Mouse (Mus musculus): ENCODE measurements at regions not wholly inside any gene's neighbourhood (a gene's known extent, or its start where the extent isn't known, plus 50 kb on each side); places are given as distances from the start of the nearest gene placed in this dataset.

GRCm38 (mm10) chr2:159284525-159285189, 490.1 kb downstream of the Dhx35 start:
- Histone ChIP-seq H3K4me3 (replicated peaks) (no peak overlapping the region), H3K4me2 (no peak overlapping the region), H3K27ac (replicated peaks) (no peak overlapping the region), H3K9ac (no peak overlapping the region), H3K4me1 (replicated peaks) (no peaks in the 10 kb centered on the region), H3K9me3 (replicated peaks) (no peaks in the 10 kb centered on the region), H3K36me3 (replicated peaks) (no peaks in the 10 kb centered on the region), H3K27me3 (no peaks in the 10 kb centered on the region)
- ATAC-seq (ENCODE audit: insufficient read depth) = no peak
- 67% methylated on average over 8 of the region's 8 CpGs for WGBS (ENCODE audit: insufficient replicate concordance)

GRCm38 (mm10) chr2:159287996-159288563, 493.5 kb downstream of the Dhx35 start:
- Histone ChIP-seq H3K27ac (replicated peaks) (no peak overlapping the region), H3K4me1 (replicated peaks) (no peaks in the 10 kb centered on the region), H3K27me3 (no peaks in the 10 kb centered on the region), H3K4me3 (replicated peaks) (no peak overlapping the region), H3K36me3 (replicated peaks) (no peaks in the 10 kb centered on the region), H3K4me2 (no peak overlapping the region), H3K9me3 (replicated peaks) (no peaks in the 10 kb centered on the region), H3K9ac (no peak overlapping the region)
- no peak for ATAC-seq (ENCODE audit: insufficient read depth)
- 59% methylated on average over 6 of the region's 6 CpGs for WGBS (ENCODE audit: insufficient replicate concordance)

- no peak for ATAC-seq (ENCODE audit: insufficient read depth)
- Histone ChIP-seq H3K9me3 (replicated peaks) (no peaks in the 10 kb centered on the region), H3K36me3 (replicated peaks) (no peaks in the 10 kb centered on the region), H3K4me1 (replicated peaks) (no peaks in the 10 kb centered on the region), H3K4me3 (replicated peaks) (no peak overlapping the region), H3K27ac (replicated peaks) (no peak overlapping the region), H3K9ac (no peak overlapping the region), H3K27me3 (no peaks in the 10 kb centered on the region), H3K4me2 (no peak overlapping the region)
- 49% methylated on average over 1 of the region's 1 CpGs for WGBS (ENCODE audit: insufficient replicate concordance)
Measured at GRCm38 (mm10) chr2:159290081-159290480, 495.5 kb downstream of the Dhx35 start.

- no peak overlapping the region for H3K4me2 ChIP-seq
- no peak overlapping the region for H3K4me3 ChIP-seq (replicated peaks)
- no peak for ATAC-seq (ENCODE audit: insufficient read depth)
- no peak overlapping the region for H3K27ac ChIP-seq (replicated peaks)
- H3K27me3 ChIP-seq = no peaks in the 10 kb centered on the region
- 53% methylated on average over 7 of the region's 7 CpGs for WGBS (ENCODE audit: insufficient replicate concordance)
- no peaks in the 10 kb centered on the region for H3K36me3 ChIP-seq (replicated peaks)
- H3K9me3 ChIP-seq (replicated peaks) = no peaks in the 10 kb centered on the region
- H3K9ac ChIP-seq = no peak overlapping the region
- no peaks in the 10 kb centered on the region for H3K4me1 ChIP-seq (replicated peaks)
Measured at GRCm38 (mm10) chr2:159307001-159307400, 512.4 kb downstream of the Dhx35 start.

- H3K27ac ChIP-seq (replicated peaks) = no peak overlapping the region
- H3K4me3 ChIP-seq (replicated peaks) = no peak overlapping the region
- no peak overlapping the region for H3K4me2 ChIP-seq
- no peaks in the 10 kb centered on the region for H3K9me3 ChIP-seq (replicated peaks)
- H3K4me1 ChIP-seq (replicated peaks) = no peaks in the 10 kb centered on the region
- no peak for ATAC-seq (ENCODE audit: insufficient read depth)
- H3K27me3 ChIP-seq = no peaks in the 10 kb centered on the region
- H3K36me3 ChIP-seq (replicated peaks) = no peaks in the 10 kb centered on the region
- WGBS (ENCODE audit: insufficient replicate concordance) = 36% methylated on average over 3 of the region's 3 CpGs
- no peak overlapping the region for H3K9ac ChIP-seq
Measured at GRCm38 (mm10) chr2:159334711-159335110, 540.1 kb downstream of the Dhx35 start.

GRCm38 (mm10) chr2:159336646-159337045, 542.0 kb downstream of the Dhx35 start:
- no peak overlapping the region for H3K27ac ChIP-seq (replicated peaks)
- no peaks in the 10 kb centered on the region for H3K9me3 ChIP-seq (replicated peaks)
- no peak overlapping the region for H3K4me2 ChIP-seq
- WGBS (ENCODE audit: insufficient replicate concordance) = 40% methylated on average over 2 of the region's 2 CpGs
- no peak for ATAC-seq (ENCODE audit: insufficient read depth)
- H3K4me1 ChIP-seq (replicated peaks) = no peaks in the 10 kb centered on the region
- no peaks in the 10 kb centered on the region for H3K36me3 ChIP-seq (replicated peaks)
- no peak overlapping the region for H3K9ac ChIP-seq
- H3K4me3 ChIP-seq (replicated peaks) = no peak overlapping the region
- H3K27me3 ChIP-seq = no peaks in the 10 kb centered on the region

- no peaks in the 10 kb centered on the region for H3K9me3 ChIP-seq (replicated peaks)
- no peaks in the 10 kb centered on the region for H3K27me3 ChIP-seq
- H3K9ac ChIP-seq = no peak overlapping the region
- no peaks in the 10 kb centered on the region for H3K36me3 ChIP-seq (replicated peaks)
- H3K27ac ChIP-seq (replicated peaks) = no peak overlapping the region
- H3K4me2 ChIP-seq = no peak overlapping the region
- 53% methylated on average over 5 of the region's 5 CpGs for WGBS (ENCODE audit: insufficient replicate concordance)
- H3K4me1 ChIP-seq (replicated peaks) = no peaks in the 10 kb centered on the region
- no peak for ATAC-seq (ENCODE audit: insufficient read depth)
- H3K4me3 ChIP-seq (replicated peaks) = no peak overlapping the region
Measured at GRCm38 (mm10) chr2:159343624-159344560, 549.3 kb downstream of the Dhx35 start.

- WGBS (ENCODE audit: insufficient replicate concordance) = 21% methylated on average over 2 of the region's 2 CpGs
- Histone ChIP-seq H3K9ac (no peak overlapping the region), H3K27me3 (no peaks in the 10 kb centered on the region), H3K4me1 (replicated peaks) (no peaks in the 10 kb centered on the region), H3K27ac (replicated peaks) (no peak overlapping the region), H3K36me3 (replicated peaks) (no peaks in the 10 kb centered on the region), H3K4me2 (no peak overlapping the region), H3K9me3 (replicated peaks) (no peaks in the 10 kb centered on the region), H3K4me3 (replicated peaks) (no peak overlapping the region)
- ATAC-seq (ENCODE audit: insufficient read depth) = no peak
Measured at GRCm38 (mm10) chr2:159354247-159354646, 559.6 kb downstream of the Dhx35 start.

GRCm38 (mm10) chr2:159356503-159356902, 561.9 kb downstream of the Dhx35 start:
- Histone ChIP-seq H3K4me3 (replicated peaks) (no peak overlapping the region), H3K36me3 (replicated peaks) (no peaks in the 10 kb centered on the region), H3K27me3 (no peaks in the 10 kb centered on the region), H3K4me1 (replicated peaks) (no peaks in the 10 kb centered on the region), H3K27ac (replicated peaks) (no peak overlapping the region), H3K9ac (no peak overlapping the region), H3K9me3 (replicated peaks) (no peaks in the 10 kb centered on the region), H3K4me2 (no peak overlapping the region)
- 12% methylated on average over 5 of the region's 5 CpGs for WGBS (ENCODE audit: insufficient replicate concordance)
- no peak for ATAC-seq (ENCODE audit: insufficient read depth)

GRCm38 (mm10) chr2:159361371-159361770, 566.8 kb downstream of the Dhx35 start:
- no peak overlapping the region for H3K4me2 ChIP-seq
- ATAC-seq (ENCODE audit: insufficient read depth) = no peak
- H3K4me1 ChIP-seq (replicated peaks) = no peaks in the 10 kb centered on the region
- WGBS (ENCODE audit: insufficient replicate concordance) = 62% methylated on average over 3 of the region's 3 CpGs
- H3K4me3 ChIP-seq (replicated peaks) = no peak overlapping the region
- H3K27me3 ChIP-seq = no peaks in the 10 kb centered on the region
- H3K9ac ChIP-seq = no peak overlapping the region
- H3K27ac ChIP-seq (replicated peaks) = no peak overlapping the region
- H3K9me3 ChIP-seq (replicated peaks) = no peaks in the 10 kb centered on the region
- H3K36me3 ChIP-seq (replicated peaks) = no peaks in the 10 kb centered on the region

GRCm38 (mm10) chr2:159392865-159393264, 598.3 kb downstream of the Dhx35 start:
- Histone ChIP-seq H3K4me3 (replicated peaks) (no peak overlapping the region), H3K36me3 (replicated peaks) (no peaks in the 10 kb centered on the region), H3K27me3 (no peaks in the 10 kb centered on the region), H3K9ac (no peak overlapping the region), H3K9me3 (replicated peaks) (no peaks in the 10 kb centered on the region), H3K27ac (replicated peaks) (no peak overlapping the region), H3K4me2 (no peak overlapping the region), H3K4me1 (replicated peaks) (no peaks in the 10 kb centered on the region)
- WGBS (ENCODE audit: insufficient replicate concordance) = 35% methylated on average over 10 of the region's 10 CpGs
- no peak for ATAC-seq (ENCODE audit: insufficient read depth)

Measured in liver, embryonic 15.5 days (tissue).